In genomic region chr10:80103032-80103431, GRCm38 (mm10) we compare ENCODE assay signal across 8 mouse cellular contexts. TPM values are rescaled to one million over a fixed set of nuclear protein-coding genes. Genes with fewer than 3 reads are reported as not detected.
DNase-seq lines count a peak whose midpoint lies in the region; ATAC-seq and TF ChIP-seq lines count a peak whose summit lies in the region.

No protein-coding gene starts in this region.

- H3K9ac ChIP-seq in heart, embryonic 16.5 days (ENCODE audit: low read length): peak overlapping the region; percentile 94
- peak overlapping the region; percentile 91; the same call in 1 of the 2 replicates for H3K9ac ChIP-seq in hindbrain, embryonic 12.5 days
- H3K9ac ChIP-seq in midbrain, embryonic 12.5 days (replicated peaks): peak overlapping the region; percentile 88; the same call in 1 of the 2 replicates

- H3K9me3 ChIP-seq in heart, embryonic 16.5 days (replicated peaks; ENCODE audit: control insufficient read depth, low read length): no peaks in the 10 kb centered on the region
- H3K9me3 ChIP-seq in hindbrain, embryonic 12.5 days (replicated peaks): no peaks in the 10 kb centered on the region
- no peaks in the 10 kb centered on the region for H3K9me3 ChIP-seq in midbrain, embryonic 12.5 days

- ATAC-seq in heart, embryonic 16.5 days (replicated peaks; ENCODE audit: extremely low read depth, insufficient read depth, low FRiP score): no peak
- ATAC-seq in hindbrain, embryonic 12.5 days (ENCODE audit: low FRiP score): no peak
- ATAC-seq in midbrain, embryonic 12.5 days (ENCODE audit: low FRiP score, low read depth): no peak

- H3K27me3 ChIP-seq in heart, embryonic 16.5 days (ENCODE audit: control insufficient read depth, insufficient read depth, low read length): no peaks in the 10 kb centered on the region
- no peaks in the 10 kb centered on the region for H3K27me3 ChIP-seq in hindbrain, embryonic 12.5 days
- 0 out of 2 replicates have a peak, but pooled peaks cover 8% of the 10 kb centered on the region for H3K27me3 ChIP-seq in midbrain, embryonic 12.5 days

- DNase-seq in heart, adult 18-20 months: no peak
- no peak for DNase-seq in thymus, adult 18-20 months
- DNase-seq in urinary bladder, postnatal 14 days (ENCODE audit: low spot score): no peak
- DNase-seq in spleen, adult 12 weeks (ENCODE audit: low spot score): no peak

- TF ChIP-seq POLR2A in bone marrow macrophage, adult 2 months (IDR thresholded peaks at IDR 0.05; ENCODE audit: borderline replicate concordance, low read depth, low read length): no peak

- no peaks in the 10 kb centered on the region for H3K36me3 ChIP-seq in heart, embryonic 16.5 days (ENCODE audit: control insufficient read depth, insufficient read depth)
- no peaks in the 10 kb centered on the region; the same call in 1 of the 2 replicates for H3K36me3 ChIP-seq in hindbrain, embryonic 12.5 days
- H3K36me3 ChIP-seq in midbrain, embryonic 12.5 days: no peaks in the 10 kb centered on the region

- no peak overlapping the region; the same call in 1 of the 2 replicates for H3K4me3 ChIP-seq in heart, embryonic 16.5 days (ENCODE audit: low read length)
- no peak overlapping the region for H3K4me3 ChIP-seq in bone marrow macrophage, adult 2 months (ENCODE audit: insufficient read depth, low read length)
- H3K4me3 ChIP-seq in hindbrain, embryonic 12.5 days: peak overlapping the region; percentile 94
- H3K4me3 ChIP-seq in midbrain, embryonic 12.5 days: peak overlapping the region; percentile 95; the same call in 1 of the 2 replicates

- peaks cover 16% of the 10 kb centered on the region for H3K4me1 ChIP-seq in heart, embryonic 16.5 days (ENCODE audit: control insufficient read depth, insufficient read depth, low read length)
- H3K4me1 ChIP-seq in bone marrow macrophage, adult 2 months (ENCODE audit: control insufficient read depth, insufficient read depth, low read length): peaks cover 71% of the 10 kb centered on the region
- H3K4me1 ChIP-seq in hindbrain, embryonic 12.5 days: peaks cover 17% of the 10 kb centered on the region
- peaks cover 12% of the 10 kb centered on the region for H3K4me1 ChIP-seq in midbrain, embryonic 12.5 days

- peak overlapping the region; percentile 47; the same call in 1 of the 2 replicates for H3K4me2 ChIP-seq in heart, embryonic 16.5 days (ENCODE audit: low read depth, low read length)
- H3K4me2 ChIP-seq in hindbrain, embryonic 12.5 days (replicated peaks): peak overlapping the region; percentile 95; the same call in 1 of the 2 replicates
- peak overlapping the region; percentile 94 for H3K4me2 ChIP-seq in midbrain, embryonic 12.5 days (replicated peaks)

- 85% methylated on average over 2 of the region's 2 CpGs for WGBS in heart, embryonic 16.5 days
- 83% methylated on average over 2 of the region's 2 CpGs for WGBS in hindbrain, embryonic 12.5 days
- 83% methylated on average over 2 of the region's 2 CpGs for WGBS in midbrain, embryonic 12.5 days

- TF ChIP-seq CTCF in bone marrow macrophage, adult 2 months (IDR thresholded peaks at IDR 0.05; ENCODE audit: low read depth, low read length): no peak

- peak overlapping the region; percentile 67 for H3K27ac ChIP-seq in heart, embryonic 16.5 days (ENCODE audit: low read length)
- H3K27ac ChIP-seq in bone marrow macrophage, adult 2 months (ENCODE audit: insufficient read depth, low read depth, low read length): peak overlapping the region; percentile 21; the same call in 1 of the 2 replicates
- H3K27ac ChIP-seq in hindbrain, embryonic 12.5 days: peak overlapping the region; percentile 57; the same call in 1 of the 2 replicates
- peak overlapping the region; percentile 46 for H3K27ac ChIP-seq in midbrain, embryonic 12.5 days (replicated peaks)

RNA-seq across cellular contexts. Expression of gene Sbno2, which starts 2.3 kb away (rescaled TPM):
- polyA plus RNA-seq in heart, embryonic 16.5 days (2015; fragmentation: Nextera tagmentation; extraction: Ambion mirVana): 11.7 and 13.5 TPM in 2 replicates
- total RNA-seq in heart, adult 18-20 months (2021): 10 to 100 TPM in 1 of 2 experiments, 1 to 10 TPM in 1; 9.0 to 10.1 TPM
- polyA plus RNA-seq in bone marrow macrophage, adult 2 months (2012; ENCODE audit: insufficient read depth, insufficient read length, missing spikeins): 54.5 and 55.8 TPM in 2 replicates
- polyA plus RNA-seq in hindbrain, embryonic 12.5 days (2016; fragmentation: Nextera tagmentation; extraction: Ambion mirVana): 15.1 TPM in 2 replicates
- 14.7 and 15.7 TPM in 2 replicates for polyA plus RNA-seq in midbrain, embryonic 12.5 days (2016; fragmentation: Nextera tagmentation; extraction: Ambion mirVana)

RNA-seq across cellular contexts. Expression of gene Stk11, which starts 12.6 kb away (rescaled TPM):
- 13.8 and 15.3 TPM in 2 replicates for polyA plus RNA-seq in heart, embryonic 16.5 days (2015; fragmentation: Nextera tagmentation; extraction: Ambion mirVana)
- 100 to 1,000 TPM; 127 to 149 TPM for total RNA-seq in heart, adult 18-20 months (2021)
- polyA plus RNA-seq in bone marrow macrophage, adult 2 months (2012; ENCODE audit: insufficient read depth, insufficient read length, missing spikeins): 104 TPM in 2 replicates
- polyA plus RNA-seq in hindbrain, embryonic 12.5 days (2016; fragmentation: Nextera tagmentation; extraction: Ambion mirVana): 13.1 and 16.1 TPM in 2 replicates
- 16.7 and 20.3 TPM in 2 replicates for polyA plus RNA-seq in midbrain, embryonic 12.5 days (2016; fragmentation: Nextera tagmentation; extraction: Ambion mirVana)

RNA-seq across cellular contexts. Expression of gene Atp5d, which starts 35.4 kb away (rescaled TPM):
- polyA plus RNA-seq in heart, embryonic 16.5 days (2015; fragmentation: Nextera tagmentation; extraction: Ambion mirVana): 1,107 and 1,132 TPM in 2 replicates
- 1,000 to 10,000 TPM; 1,096 to 1,108 TPM for total RNA-seq in heart, adult 18-20 months (2021)
- 198 TPM in 2 replicates for polyA plus RNA-seq in bone marrow macrophage, adult 2 months (2012; ENCODE audit: insufficient read depth, insufficient read length, missing spikeins)
- 351 and 385 TPM in 2 replicates for polyA plus RNA-seq in hindbrain, embryonic 12.5 days (2016; fragmentation: Nextera tagmentation; extraction: Ambion mirVana)
- polyA plus RNA-seq in midbrain, embryonic 12.5 days (2016; fragmentation: Nextera tagmentation; extraction: Ambion mirVana): 379 and 384 TPM in 2 replicates

RNA-seq across cellular contexts. Expression of gene Cbarp, which starts 37.6 kb away (rescaled TPM):
- polyA plus RNA-seq in heart, embryonic 16.5 days (2015; fragmentation: Nextera tagmentation; extraction: Ambion mirVana): 2.5 TPM in 2 replicates
- 1 to 10 TPM; 2.7 to 3.1 TPM for total RNA-seq in heart, adult 18-20 months (2021)
- 2.0 and 2.9 TPM in 2 replicates for polyA plus RNA-seq in bone marrow macrophage, adult 2 months (2012; ENCODE audit: insufficient read depth, insufficient read length, missing spikeins)
- 18.4 and 22.3 TPM in 2 replicates for polyA plus RNA-seq in hindbrain, embryonic 12.5 days (2016; fragmentation: Nextera tagmentation; extraction: Ambion mirVana)
- polyA plus RNA-seq in midbrain, embryonic 12.5 days (2016; fragmentation: Nextera tagmentation; extraction: Ambion mirVana): 19.3 and 20.0 TPM in 2 replicates

RNA-seq across cellular contexts. Expression of gene Midn, which starts 45.0 kb away (rescaled TPM):
- polyA plus RNA-seq in heart, embryonic 16.5 days (2015; fragmentation: Nextera tagmentation; extraction: Ambion mirVana): 10.3 and 13.0 TPM in 2 replicates
- total RNA-seq in heart, adult 18-20 months (2021): 100 to 1,000 TPM; 117 to 125 TPM
- polyA plus RNA-seq in bone marrow macrophage, adult 2 months (2012; ENCODE audit: insufficient read depth, insufficient read length, missing spikeins): 32.9 and 40.5 TPM in 2 replicates
- polyA plus RNA-seq in hindbrain, embryonic 12.5 days (2016; fragmentation: Nextera tagmentation; extraction: Ambion mirVana): 42.1 and 54.5 TPM in 2 replicates
- polyA plus RNA-seq in midbrain, embryonic 12.5 days (2016; fragmentation: Nextera tagmentation; extraction: Ambion mirVana): 41.7 and 46.4 TPM in 2 replicates

Comparison
In these comparisons a context has a peak if more than half of its experiments do, and no peak if none do; other contexts are left out.
1. H3K4me3 ChIP-seq: peak in hindbrain, embryonic 12.5 days (single experiment) and midbrain, embryonic 12.5 days (single experiment); none in heart, embryonic 16.5 days (single experiment) and bone marrow macrophage, adult 2 months (single experiment).
2. Peak in every context shown above with its lines, with median percentiles within 50 percentile points of each other: H3K27ac ChIP-seq, H3K4me2 ChIP-seq and H3K9ac ChIP-seq.